Mouse (Mus musculus): Measurements from ENCODE around the gene Trank1. TPM values are rescaled to one million over a fixed set of nuclear protein-coding genes. Genes with fewer than 3 reads are reported as not detected.
A peak's percentile ranks its signal among the peaks of the same experiment; 100 is the strongest.

Gene Trank1
- polyA plus RNA-seq, 1 experiment from 2014 or later = 6.1 TPM

DNA sequence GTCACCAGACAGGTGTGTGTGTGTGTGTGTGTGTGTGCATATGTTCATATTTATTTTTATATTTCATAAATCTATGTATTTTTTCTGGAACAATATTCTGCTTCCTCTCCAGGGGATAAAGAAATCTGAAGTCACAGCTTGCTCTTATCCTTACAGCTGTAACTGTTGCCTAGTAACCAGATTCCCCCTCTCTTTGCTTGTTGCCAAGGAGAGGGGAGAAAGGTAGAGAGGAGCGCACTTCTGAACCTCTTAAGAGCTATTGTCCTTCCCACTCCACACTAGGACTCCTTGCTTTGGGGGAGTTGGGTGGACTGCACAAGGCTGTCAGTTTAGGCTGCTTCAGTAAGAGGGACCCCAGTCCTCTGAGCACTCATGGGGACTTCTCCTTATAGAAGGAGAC, 40.1 kb downstream of the Trank1 start:
- ATAC-seq = peak; percentile 89
- H3K4me3 ChIP-seq (replicated peaks) = peak overlapping the region; percentile 27
- H3K4me1 ChIP-seq (replicated peaks) = peaks cover 14% of the 10 kb centered on the region
- H3K27me3 ChIP-seq = no peaks in the 10 kb centered on the region
- peak overlapping the region; percentile 77 for H3K27ac ChIP-seq
- peak overlapping the region; percentile 45 for H3K4me2 ChIP-seq (replicated peaks)
- H3K9me3 ChIP-seq = no peaks in the 10 kb centered on the region
- no peaks in the 10 kb centered on the region for H3K36me3 ChIP-seq
- H3K9ac ChIP-seq (replicated peaks) = no peak overlapping the region
- 5% methylated on average over 1 of the region's 1 CpGs for WGBS

DNA sequence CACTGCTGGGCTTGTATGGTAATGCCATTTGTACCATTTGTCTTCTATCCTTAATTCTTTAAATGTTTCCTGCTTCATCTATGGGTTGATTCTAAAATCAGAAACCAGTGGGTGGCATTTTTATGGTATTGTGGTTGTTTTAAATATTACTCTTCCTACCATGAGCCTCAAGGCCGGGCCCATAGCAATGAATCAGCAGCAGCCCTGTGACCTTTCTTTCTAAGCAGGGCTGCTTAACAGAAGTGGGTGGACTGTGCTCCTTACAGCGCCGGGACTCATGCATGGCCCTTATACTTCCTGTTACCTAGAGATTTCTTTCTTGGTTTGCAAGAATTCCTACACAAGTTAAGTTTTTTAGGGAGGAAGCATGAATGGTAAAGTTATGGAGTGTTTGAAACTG, 41.1 kb downstream of the Trank1 start:
- 75% methylated on average over 3 of the region's 3 CpGs for WGBS
- no peak overlapping the region for H3K9ac ChIP-seq (replicated peaks)
- peaks cover 14% of the 10 kb centered on the region for H3K4me1 ChIP-seq (replicated peaks)
- no peaks in the 10 kb centered on the region for H3K36me3 ChIP-seq
- no peak overlapping the region for H3K27ac ChIP-seq
- peak overlapping the region; percentile 45 for H3K4me2 ChIP-seq (replicated peaks)
- H3K9me3 ChIP-seq = no peaks in the 10 kb centered on the region
- H3K4me3 ChIP-seq (replicated peaks) = peak overlapping the region; percentile 27
- no peaks in the 10 kb centered on the region for H3K27me3 ChIP-seq
- no peak for ATAC-seq

DNA sequence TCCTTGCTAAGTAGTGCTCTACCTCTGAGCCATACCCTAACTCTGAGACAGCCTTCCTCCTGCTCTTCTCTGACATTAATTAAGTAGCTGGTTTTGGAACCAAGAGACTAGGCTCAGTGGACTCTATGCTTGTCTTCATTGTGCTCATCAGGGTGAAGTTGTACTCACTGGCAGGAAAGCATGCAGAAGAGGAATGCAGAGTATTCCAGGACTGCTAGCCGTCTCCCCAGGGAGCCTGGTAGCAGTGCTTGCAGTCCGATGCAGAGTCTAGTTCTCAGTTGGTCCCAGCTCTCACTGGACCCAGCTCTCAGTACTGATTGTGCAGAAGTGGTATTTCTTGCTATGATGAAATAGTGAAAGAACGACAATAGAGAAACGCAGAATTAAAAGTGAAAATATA, 43.5 kb downstream of the Trank1 start:
- H3K4me2 ChIP-seq (replicated peaks) = no peak overlapping the region
- H3K4me3 ChIP-seq (replicated peaks) = no peak overlapping the region
- no peaks in the 10 kb centered on the region for H3K36me3 ChIP-seq
- no peak for ATAC-seq
- no peaks in the 10 kb centered on the region for H3K27me3 ChIP-seq
- no peak overlapping the region for H3K9ac ChIP-seq (replicated peaks)
- no peaks in the 10 kb centered on the region for H3K9me3 ChIP-seq
- peaks cover 14% of the 10 kb centered on the region for H3K4me1 ChIP-seq (replicated peaks)
- H3K27ac ChIP-seq = no peak overlapping the region
- 54% methylated on average over 4 of the region's 4 CpGs for WGBS

DNA sequence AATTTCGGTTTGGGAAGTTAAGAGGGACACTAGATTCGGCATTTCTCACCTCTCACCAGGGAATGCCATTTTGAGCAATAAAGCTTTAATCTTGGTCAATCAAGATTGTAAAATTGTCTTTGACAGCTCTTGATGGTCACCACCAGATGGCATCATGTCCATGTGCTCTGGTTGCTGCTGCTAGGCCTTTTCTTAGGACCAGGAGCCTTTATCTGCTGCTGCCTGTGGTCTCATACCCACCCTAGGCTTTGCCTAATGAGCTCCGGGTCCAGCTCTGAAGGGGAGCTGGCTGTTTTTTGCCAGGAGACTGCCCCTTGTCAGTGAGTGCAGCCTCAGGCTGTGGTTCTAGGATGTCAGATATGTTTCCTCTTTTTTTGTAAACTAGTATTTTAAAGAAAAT, 44.8 kb downstream of the Trank1 start:
- Histone ChIP-seq H3K4me3 (replicated peaks) (no peak overlapping the region), H3K9ac (replicated peaks) (no peak overlapping the region), H3K27ac (no peak overlapping the region), H3K4me2 (replicated peaks) (no peak overlapping the region), H3K27me3 (no peaks in the 10 kb centered on the region), H3K4me1 (replicated peaks) (peaks cover 6% of the 10 kb centered on the region), H3K9me3 (no peaks in the 10 kb centered on the region), H3K36me3 (no peaks in the 10 kb centered on the region)
- whole genome bisulfite sequencing = 37% methylated on average over 3 of the region's 3 CpGs
- ATAC-seq = peak; percentile 65; the same call in 1 of the 2 replicates

DNA sequence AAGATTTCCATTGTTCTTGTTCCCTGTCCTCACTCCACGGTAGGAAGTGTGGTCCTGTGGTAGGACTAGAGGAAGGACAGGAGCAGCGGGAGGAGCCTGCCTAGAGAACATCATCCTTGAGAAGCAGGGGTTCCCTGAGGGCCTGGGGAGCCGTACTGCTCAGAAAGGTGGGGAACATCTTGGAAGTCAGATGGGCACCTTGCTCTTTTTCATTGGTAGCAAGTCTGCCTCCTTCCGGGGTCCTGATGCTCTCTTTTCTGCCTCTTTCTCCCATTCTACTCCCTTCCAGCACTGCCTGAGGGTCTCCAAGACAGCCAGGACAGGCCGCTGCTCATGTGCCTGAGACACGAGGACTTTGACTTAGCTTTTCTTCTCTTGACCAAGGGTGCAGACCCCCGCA, 52.1 kb downstream of the Trank1 start:
- no peak overlapping the region for H3K9ac ChIP-seq (replicated peaks)
- no peak overlapping the region for H3K4me2 ChIP-seq (replicated peaks)
- WGBS = 78% methylated on average over 7 of the region's 7 CpGs
- ATAC-seq = no peak
- no peaks in the 10 kb centered on the region for H3K9me3 ChIP-seq
- H3K27me3 ChIP-seq = no peaks in the 10 kb centered on the region
- H3K4me3 ChIP-seq (replicated peaks) = no peak overlapping the region
- H3K4me1 ChIP-seq (replicated peaks) = no peaks in the 10 kb centered on the region
- peaks cover 21% of the 10 kb centered on the region for H3K36me3 ChIP-seq
- H3K27ac ChIP-seq = no peak overlapping the region

DNA sequence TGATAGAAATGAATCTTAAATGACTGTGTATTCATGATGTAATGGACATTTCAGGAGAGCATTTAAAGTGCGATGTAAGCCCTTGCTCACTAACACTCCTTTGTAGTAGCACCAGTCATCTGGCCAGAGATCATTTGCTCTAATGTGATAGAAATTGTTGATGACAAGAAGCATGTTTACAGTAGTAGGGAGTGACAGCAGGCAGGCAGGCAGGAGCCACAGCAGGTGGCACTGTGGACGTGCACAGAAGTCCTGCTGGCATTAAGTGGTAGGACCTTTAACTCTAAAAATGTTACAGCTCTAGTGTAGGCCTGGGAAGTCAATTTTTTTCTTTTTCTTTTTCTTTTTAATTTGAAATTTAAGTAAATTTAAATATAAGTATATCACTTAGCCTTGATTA, 56.2 kb downstream of the Trank1 start:
- Histone ChIP-seq H3K9me3 (no peaks in the 10 kb centered on the region), H3K27me3 (no peaks in the 10 kb centered on the region), H3K27ac (no peak overlapping the region), H3K4me3 (replicated peaks) (no peak overlapping the region), H3K9ac (replicated peaks) (no peak overlapping the region), H3K4me1 (replicated peaks) (no peaks in the 10 kb centered on the region), H3K4me2 (replicated peaks) (no peak overlapping the region), H3K36me3 (peaks cover 21% of the 10 kb centered on the region)
- ATAC-seq = no peak
- WGBS = 66% methylated on average over 2 of the region's 2 CpGs

DNA sequence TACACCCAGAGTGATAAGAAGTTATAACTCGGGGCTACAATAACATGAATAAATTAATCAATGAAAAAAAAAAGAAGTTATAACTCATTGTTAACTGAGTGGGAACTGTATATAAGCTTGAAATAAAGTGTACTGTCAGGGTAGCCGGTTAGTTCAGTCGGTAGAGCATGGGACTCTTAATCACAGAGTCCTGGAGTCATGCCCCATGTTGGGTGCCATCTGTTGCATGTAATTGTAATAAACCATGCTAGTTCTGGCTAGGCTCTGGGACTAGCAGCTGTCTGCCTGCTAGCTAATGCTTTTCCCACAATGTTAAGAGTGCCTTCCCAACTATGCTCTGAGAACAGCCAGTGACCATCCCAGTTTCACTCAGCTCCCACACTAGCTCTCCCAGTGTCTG, 60.5 kb downstream of the Trank1 start:
- ATAC-seq = no peak
- no peak overlapping the region for H3K4me2 ChIP-seq (replicated peaks)
- H3K27ac ChIP-seq = no peak overlapping the region
- H3K4me1 ChIP-seq (replicated peaks) = no peaks in the 10 kb centered on the region
- no peak overlapping the region for H3K9ac ChIP-seq (replicated peaks)
- H3K36me3 ChIP-seq = 0 out of 2 replicates have a peak, but pooled peaks cover 10% of the 10 kb centered on the region
- no peaks in the 10 kb centered on the region for H3K9me3 ChIP-seq
- no peak overlapping the region for H3K4me3 ChIP-seq (replicated peaks)
- 93% methylated on average over 3 of the region's 3 CpGs for WGBS
- no peaks in the 10 kb centered on the region for H3K27me3 ChIP-seq

DNA sequence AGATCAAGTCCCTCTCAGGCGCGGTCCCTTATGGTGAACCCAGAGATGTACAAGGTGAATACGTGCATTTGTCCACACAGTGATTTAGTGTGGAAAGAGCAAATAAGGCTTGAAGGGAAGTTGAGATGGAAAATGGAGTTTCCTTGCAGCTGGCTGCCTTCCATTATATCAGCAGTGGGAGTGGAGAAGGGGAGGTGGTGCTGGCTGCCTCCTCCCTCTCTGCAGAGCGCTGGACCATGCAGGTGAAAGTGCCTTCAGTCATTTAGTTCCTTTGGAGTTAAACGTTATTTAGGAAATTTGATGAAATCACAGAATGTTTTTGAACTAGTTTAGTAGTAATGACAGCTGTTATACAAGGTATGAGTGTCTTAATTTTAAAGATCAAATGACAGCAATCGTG, 66.3 kb downstream of the Trank1 start:
- no peaks in the 10 kb centered on the region for H3K27me3 ChIP-seq
- H3K4me3 ChIP-seq (replicated peaks) = no peak overlapping the region
- 84% methylated on average over 6 of the region's 6 CpGs for WGBS
- no peak overlapping the region for H3K9ac ChIP-seq (replicated peaks)
- no peaks in the 10 kb centered on the region for H3K9me3 ChIP-seq
- 0 out of 2 replicates have a peak, but pooled peaks cover 10% of the 10 kb centered on the region for H3K36me3 ChIP-seq
- H3K4me2 ChIP-seq (replicated peaks) = no peak overlapping the region
- ATAC-seq = no peak
- H3K27ac ChIP-seq = no peak overlapping the region
- H3K4me1 ChIP-seq (replicated peaks) = no peaks in the 10 kb centered on the region

DNA sequence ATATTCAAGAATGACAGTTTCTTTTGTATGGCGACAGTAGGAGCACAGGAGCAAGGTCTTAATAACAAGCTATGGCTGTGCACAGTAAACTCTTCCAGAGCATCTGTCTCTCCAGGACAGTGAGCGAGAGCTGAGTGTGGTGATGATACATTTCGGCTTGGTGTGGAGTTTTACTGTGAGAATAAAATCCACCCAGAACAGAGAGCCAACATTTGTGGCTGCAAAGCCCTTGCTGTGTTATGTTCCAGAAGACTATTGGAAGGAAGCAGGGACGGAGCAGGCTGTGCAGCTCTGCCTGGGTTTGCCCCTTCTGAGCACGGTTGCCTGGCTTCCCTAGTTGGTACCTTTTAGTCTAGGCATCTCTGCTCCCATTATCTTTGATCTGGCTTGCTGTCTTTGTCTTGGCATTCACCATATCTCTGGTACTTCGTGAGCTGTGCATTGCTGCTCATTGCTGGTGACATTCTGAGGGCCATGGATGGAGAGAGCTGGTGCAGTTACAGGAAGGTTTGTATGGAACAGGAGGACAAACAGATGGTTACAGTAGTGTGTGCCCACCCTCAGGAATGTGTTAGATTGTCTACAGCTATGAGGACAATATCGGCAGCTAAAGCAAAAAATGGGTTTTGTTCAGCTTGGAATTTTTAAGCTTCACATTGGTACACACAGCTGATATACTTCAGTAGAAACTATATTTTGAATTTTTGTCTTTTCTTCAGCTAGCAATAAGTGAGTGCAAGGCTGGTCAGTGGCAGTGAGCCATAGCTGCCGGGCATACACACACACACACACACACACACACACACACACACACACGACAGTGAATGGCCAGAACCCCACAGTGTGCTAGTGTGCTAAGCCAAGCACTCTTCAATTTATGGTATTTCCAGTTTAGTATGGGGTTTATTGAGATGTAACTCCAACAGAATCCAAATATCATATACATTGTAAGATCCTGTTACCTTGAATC, 69.8 kb downstream of the Trank1 start:
- WGBS = 90% methylated on average over 9 of the region's 9 CpGs
- Histone ChIP-seq H3K4me1 (replicated peaks) (peaks cover 12% of the 10 kb centered on the region), H3K36me3 (0 out of 2 replicates have a peak, but pooled peaks cover 3% of the 10 kb centered on the region), H3K9ac (replicated peaks) (no peak overlapping the region), H3K4me2 (replicated peaks) (no peak overlapping the region), H3K27me3 (no peaks in the 10 kb centered on the region), H3K4me3 (replicated peaks) (no peak overlapping the region), H3K9me3 (no peaks in the 10 kb centered on the region), H3K27ac (no peak overlapping the region)
- ATAC-seq = no peak

DNA sequence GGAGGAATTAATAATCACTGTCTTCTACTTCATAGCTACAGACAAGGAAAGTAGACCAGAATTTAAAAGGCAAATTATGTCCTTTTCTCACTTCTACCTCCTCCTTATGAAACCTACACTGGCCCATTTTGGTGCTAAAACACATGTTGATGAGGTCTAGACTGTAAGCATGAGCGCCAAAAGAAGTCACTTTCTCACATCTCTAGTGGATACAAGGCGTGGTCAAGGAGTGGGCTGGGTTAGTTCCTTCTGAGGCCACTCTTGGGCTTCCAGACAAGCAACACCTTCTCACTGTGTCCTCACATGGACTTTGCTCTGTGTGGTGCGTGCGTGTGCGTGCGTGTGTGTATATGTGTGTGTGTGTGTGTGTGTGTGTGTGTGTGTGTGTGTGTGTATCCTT, 70.9 kb downstream of the Trank1 start:
- Histone ChIP-seq H3K4me2 (replicated peaks) (no peak overlapping the region), H3K4me3 (replicated peaks) (no peak overlapping the region), H3K27ac (no peak overlapping the region), H3K36me3 (0 out of 2 replicates have a peak, but pooled peaks cover 3% of the 10 kb centered on the region), H3K9me3 (no peaks in the 10 kb centered on the region), H3K4me1 (replicated peaks) (peaks cover 12% of the 10 kb centered on the region), H3K27me3 (no peaks in the 10 kb centered on the region), H3K9ac (replicated peaks) (no peak overlapping the region)
- no peak for ATAC-seq
- WGBS = 97% methylated on average over 6 of the region's 6 CpGs

DNA sequence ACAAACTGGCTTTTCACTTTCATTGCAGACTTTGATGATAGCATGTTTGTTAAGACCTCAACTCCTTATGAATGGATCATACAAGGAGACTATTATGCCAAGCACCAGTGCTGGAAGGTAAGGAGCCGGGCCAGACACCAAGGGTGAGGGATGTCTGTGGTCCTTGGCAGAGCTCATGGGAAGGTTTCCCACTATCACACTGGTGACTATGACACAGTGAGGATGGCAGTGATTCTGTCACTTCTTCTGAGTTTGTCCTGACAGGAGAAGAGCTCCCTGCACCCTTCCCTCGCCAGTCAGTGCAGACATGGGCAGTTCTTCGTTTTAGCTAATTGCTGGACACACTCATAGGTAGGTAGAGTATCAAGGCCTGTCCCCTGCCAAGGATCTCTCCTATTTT, 71.5 kb downstream of the Trank1 start:
- Histone ChIP-seq H3K9ac (replicated peaks) (no peak overlapping the region), H3K27me3 (no peaks in the 10 kb centered on the region), H3K4me2 (replicated peaks) (no peak overlapping the region), H3K9me3 (no peaks in the 10 kb centered on the region), H3K27ac (no peak overlapping the region), H3K36me3 (no peaks in the 10 kb centered on the region), H3K4me3 (replicated peaks) (no peak overlapping the region), H3K4me1 (replicated peaks) (peaks cover 12% of the 10 kb centered on the region)
- 90% methylated on average over 3 of the region's 3 CpGs for WGBS
- no peak for ATAC-seq

DNA sequence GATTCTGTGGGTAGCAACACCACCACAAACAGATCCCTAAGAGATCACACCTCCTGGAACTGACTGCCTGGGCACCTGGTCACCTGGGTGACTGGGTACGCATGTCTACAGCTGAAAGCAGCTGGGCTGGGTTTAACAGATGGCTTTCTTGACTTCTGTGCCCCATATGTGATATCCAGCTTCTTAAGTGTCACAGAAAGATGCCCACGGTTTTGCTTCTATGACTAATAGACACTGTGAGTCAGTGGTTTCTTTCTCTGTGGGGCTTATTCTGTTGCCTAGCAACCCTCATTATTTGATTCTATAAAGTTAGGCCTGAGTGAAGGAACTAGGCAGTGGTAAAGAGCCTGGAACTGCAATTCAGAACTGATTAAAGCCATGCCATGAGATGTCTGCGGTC, 72.2 kb downstream of the Trank1 start:
- Histone ChIP-seq H3K27me3 (no peaks in the 10 kb centered on the region), H3K4me3 (replicated peaks) (no peak overlapping the region), H3K36me3 (no peaks in the 10 kb centered on the region), H3K4me2 (replicated peaks) (no peak overlapping the region), H3K4me1 (replicated peaks) (peaks cover 12% of the 10 kb centered on the region), H3K9ac (replicated peaks) (no peak overlapping the region; the same call in 1 of the 2 replicates), H3K9me3 (no peaks in the 10 kb centered on the region), H3K27ac (peak overlapping the region; percentile 49; the same call in 1 of the 2 replicates)
- 0 out of 2 replicates have a peak, but pooled peaks have one; percentile 30 for ATAC-seq
- 53% methylated on average over 3 of the region's 3 CpGs for WGBS

Measured in midbrain, embryonic 13.5 days (tissue).